Mouse (Mus musculus) Muller cell, postnatal 12 days (primary cell): Measurements from ENCODE around the gene Cracr2b.

Source experiments
- DNase-seq: peaks from one replicate; pipeline ENCODE4 v3.0.0-alpha.2; 2015; ENCODE audit errors: inconsistent ontology term

Gene Cracr2b

DNA sequence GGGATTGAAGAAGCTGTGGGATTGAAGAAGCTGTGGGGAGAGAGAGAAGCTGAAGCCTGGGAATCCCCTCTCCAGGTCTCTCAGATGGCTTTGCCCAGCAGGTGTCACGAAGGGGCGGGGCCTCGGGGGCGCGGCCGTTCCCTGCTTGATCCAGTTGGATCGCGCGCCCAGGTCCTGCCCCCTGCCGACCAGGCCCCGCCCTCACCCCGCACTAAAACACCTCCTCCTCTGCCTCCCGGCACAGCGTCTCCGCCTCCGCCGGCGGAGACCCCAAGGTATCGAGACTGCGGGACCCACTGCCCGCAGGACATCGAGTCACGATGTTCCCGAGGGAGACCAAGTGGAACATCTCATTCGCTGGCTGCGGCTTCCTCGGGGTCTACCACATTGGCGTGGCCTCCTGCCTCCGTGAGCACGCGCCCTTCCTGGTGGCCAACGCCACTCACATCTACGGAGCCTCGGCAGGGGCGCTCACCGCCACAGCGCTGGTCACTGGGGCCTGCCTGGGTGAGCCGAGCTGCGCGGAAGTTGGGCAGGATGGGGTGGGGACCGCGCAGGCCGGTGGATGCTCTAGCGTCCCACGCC, 5.8 kb upstream of the Cracr2b start, which contains the start of gene Pnpla2:
Gene Pnpla2 (plus strand): TSS at position 232 of the 585 bp plus-strand sequence.
- peak; percentile 97 for DNase-seq

DNA sequence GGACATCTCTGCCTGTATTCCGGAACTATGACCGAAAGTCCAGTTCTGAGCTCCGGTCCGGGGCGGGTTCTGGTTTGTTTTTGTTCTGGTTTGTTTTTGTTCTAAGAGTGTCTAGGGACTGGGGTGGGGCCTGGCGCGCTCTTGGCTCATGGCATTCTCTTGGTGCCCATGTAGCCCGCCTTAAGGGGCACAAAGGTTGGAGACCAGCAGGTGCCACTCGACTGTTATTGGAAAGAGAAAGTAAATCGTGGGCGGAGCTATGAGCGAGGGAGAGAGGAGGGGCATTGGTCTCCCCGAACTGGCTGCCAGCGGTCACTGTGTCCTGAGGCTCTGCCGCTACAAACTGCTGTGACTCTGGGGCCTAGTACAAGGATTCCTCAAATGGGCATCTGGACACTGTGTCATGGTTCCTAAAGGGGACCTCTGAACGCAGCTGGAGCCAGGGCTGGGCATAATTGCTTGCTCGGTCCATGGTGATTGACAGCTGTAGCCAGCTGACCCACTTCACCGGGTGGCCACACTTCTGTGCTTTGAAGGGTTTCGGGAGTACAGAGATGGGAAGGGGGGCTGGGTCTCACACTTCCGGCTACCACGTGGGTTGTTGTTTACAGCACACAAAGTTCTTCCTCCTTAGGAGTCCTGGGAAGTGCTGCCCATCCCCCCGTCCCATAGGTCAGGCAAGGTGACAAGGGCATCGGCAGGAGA, 5.1 kb upstream of the Cracr2b start:
- DNase-seq: peak; percentile 76

- no peak for DNase-seq
Measured at GRCm38 (mm10) chr7:141456739-141457138, 4.2 kb upstream of the Cracr2b start.

- DNase-seq: no peak
Measured at GRCm38 (mm10) chr7:141457236-141457635, 3.7 kb upstream of the Cracr2b start.

DNA sequence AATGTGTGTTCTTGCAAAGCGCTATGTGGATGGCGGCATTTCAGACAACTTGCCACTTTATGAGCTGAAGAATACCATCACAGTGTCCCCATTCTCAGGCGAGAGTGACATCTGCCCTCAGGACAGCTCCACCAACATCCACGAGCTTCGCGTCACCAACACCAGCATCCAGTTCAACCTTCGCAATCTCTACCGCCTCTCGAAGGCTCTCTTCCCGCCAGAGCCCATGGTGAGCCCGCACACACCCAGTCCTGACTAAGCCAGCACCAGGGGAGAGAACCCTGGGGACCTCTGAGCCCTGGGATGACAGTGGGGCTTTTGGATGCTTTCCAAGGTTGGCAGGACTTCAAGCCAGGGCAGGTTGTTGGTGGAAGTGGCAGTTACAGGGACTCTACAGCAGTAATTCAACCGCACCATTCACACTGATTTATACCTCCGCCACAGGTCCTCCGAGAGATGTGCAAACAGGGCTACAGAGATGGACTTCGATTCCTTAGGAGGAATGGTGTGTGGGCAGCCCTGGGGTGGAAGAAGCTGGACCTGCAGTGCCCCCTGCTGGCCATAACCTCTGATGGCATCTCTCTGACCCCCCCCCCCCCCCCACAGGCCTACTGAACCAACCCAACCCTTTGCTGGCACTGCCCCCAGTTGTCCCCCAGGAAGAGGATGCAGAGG, 2.8 kb upstream of the Cracr2b start:
- DNase-seq: no peak

GRCm38 (mm10) chr7:141458661-141459060, 2.2 kb upstream of the Cracr2b start:
- DNase-seq: no peak

DNA sequence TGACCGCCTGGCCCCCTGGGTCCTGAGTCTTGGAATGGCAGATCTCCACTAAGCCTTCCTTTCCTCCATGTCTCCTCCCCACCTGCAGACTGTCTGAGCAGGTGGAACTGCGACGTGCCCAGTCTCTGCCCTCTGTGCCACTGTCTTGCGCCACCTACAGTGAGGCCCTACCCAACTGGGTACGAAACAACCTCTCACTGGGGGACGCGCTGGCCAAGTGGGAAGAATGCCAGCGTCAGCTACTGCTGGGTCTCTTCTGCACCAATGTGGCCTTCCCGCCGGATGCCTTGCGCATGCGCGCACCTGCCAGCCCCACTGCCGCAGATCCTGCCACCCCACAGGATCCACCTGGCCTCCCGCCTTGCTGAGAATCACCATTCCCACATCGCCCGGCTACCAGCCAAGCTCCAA, 1.6 kb upstream of the Cracr2b start:
- no peak for DNase-seq

DNA sequence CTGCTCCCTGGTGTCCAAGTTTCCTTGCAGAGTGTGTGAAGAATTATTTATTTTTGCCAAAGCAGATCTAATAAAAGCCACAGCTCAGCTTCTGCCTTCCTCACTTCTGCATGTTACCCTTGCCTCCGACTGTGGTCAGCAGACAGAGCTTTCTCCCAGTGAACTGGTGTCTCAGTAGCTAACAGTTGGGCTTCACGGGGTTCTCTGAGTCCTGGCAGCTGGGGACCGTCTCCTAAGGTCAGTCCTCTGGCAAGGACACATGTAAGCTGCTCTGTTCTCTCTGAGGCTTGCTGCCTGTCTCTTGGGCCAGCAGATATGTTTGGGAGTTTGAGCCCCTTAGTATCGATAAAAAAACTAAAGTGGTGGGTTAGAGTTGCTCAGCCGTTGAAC, 898 bp upstream of the Cracr2b start:
- no peak for DNase-seq

GRCm38 (mm10) chr7:141461521-141462332, 833 bp downstream of the Cracr2b start:
- DNase-seq: no peak

DNA sequence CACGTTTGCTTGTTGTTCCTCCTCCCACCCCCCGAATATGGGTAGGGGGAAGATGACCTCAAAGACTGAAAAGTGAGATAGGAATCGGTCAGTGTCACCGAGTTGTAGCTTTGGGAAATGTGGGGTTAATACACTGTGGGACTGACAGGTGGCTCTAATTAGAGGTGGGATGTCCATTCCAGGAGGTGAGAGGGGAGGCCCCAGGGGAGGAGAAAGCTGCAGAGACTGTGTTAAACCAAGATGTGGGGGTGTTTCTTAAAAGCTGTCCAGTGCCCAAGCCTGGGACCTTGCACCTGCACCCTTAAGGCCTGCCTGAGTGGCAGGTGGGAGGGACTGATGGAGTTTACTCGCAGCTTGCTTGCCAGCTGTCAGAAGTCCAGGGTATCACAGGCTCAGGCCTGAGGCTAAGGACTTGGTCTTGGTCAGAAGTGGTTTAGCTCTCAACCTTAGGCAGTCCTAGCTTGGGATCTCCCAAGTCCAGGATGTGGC, 1.5 kb downstream of the Cracr2b start:
- DNase-seq: no peak

DNA sequence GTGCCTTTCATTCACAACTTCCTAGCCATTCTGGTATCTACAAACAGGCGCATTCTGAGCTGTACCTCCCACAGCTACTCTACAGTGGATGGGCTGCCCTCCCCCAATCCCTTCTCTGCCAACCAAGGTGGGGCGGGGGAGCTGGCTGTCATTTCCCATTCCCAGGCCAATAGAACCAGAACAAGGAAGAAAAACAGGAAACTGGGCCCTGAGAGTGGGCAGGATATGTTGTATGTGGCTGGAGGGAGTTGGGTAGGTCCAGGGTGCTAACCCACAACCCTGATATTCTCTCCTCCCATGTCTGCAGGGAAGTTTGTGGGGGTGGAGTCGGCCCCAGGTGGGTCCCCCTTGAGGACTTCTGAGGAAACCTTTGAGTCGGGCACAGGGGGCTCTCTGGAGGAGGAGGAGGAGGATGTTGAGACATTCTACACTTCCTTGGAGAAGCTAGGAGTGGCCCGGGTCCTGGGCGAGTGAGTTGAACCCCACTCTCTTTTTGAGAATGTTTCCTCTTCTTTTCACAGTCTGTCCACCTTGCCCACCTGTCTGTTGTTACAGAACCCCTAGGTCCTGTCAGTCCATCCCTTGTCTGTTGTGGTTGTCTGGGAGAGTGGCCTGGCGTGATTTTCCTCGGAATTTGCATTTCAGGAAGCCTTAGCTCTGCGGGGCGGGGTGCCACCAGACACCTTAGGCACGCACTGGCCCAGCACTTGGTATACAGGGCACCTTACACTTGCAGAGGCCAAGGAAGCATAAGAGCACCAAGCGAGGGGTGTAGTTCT, 3.1 kb downstream of the Cracr2b start:
- no peak for DNase-seq

DNA sequence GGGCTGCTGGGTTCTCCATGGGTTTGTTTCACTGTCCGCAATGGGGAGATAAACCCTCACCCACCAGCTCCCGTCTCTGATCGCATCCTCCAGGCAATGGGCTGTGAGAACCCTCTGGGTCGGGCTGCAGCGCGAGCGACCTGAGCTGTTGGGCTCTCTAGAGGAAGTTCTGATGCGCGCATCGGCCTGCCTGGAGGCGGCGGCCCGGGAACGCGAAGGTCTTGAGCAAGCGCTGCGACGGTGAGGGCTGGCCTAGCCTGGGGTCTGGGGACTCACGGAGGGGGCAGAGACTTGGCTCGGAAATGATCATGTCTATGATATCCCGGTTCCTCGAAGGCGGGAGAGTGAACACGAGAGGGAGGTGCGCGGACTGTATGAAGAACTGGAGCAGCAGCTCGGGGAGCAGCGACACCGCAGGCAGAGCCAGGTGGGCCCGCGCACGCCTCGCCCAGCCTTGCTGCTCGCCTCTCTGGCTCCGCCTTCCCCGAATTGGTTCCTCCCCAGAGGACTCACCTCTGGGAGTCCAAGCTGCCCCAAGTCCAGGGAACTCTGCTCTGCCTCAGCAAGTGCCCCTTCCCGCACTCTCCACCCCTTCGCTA, 3.8 kb downstream of the Cracr2b start:
- no peak for DNase-seq

- DNase-seq: no peak
Measured at GRCm38 (mm10) chr7:141465388-141466044, 4.6 kb downstream of the Cracr2b start.

GRCm38 (mm10) chr7:141466045-141466394, 5.1 kb downstream of the Cracr2b start:
- peak; percentile 55 for DNase-seq

DNA sequence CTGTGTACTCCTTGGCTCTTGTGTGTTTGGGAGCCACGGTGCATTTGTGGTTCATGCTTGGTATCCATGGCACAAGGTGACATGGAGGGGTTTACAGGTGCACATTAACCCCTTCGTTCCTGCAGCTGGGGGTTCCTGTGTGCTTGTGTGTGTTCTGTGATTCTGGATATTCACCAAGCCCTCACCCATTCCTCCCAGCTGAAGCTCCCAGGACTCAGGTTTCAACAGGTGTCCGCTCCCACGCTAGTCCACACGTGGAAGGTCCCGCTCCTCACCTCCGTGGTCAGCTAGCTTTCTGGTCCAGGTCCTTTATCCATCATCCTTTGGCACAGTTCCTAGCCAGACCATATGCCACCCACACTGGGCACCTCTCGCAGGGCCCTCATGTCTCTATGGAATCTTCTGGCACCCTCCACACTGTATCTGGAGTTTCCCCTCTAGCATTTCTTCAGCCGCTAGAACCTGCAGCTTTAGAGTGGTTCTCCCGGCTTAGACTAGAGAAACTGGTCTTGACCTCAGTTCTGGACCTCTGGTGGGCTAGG, 5.8 kb downstream of the Cracr2b start:
- DNase-seq: no peak

DNA sequence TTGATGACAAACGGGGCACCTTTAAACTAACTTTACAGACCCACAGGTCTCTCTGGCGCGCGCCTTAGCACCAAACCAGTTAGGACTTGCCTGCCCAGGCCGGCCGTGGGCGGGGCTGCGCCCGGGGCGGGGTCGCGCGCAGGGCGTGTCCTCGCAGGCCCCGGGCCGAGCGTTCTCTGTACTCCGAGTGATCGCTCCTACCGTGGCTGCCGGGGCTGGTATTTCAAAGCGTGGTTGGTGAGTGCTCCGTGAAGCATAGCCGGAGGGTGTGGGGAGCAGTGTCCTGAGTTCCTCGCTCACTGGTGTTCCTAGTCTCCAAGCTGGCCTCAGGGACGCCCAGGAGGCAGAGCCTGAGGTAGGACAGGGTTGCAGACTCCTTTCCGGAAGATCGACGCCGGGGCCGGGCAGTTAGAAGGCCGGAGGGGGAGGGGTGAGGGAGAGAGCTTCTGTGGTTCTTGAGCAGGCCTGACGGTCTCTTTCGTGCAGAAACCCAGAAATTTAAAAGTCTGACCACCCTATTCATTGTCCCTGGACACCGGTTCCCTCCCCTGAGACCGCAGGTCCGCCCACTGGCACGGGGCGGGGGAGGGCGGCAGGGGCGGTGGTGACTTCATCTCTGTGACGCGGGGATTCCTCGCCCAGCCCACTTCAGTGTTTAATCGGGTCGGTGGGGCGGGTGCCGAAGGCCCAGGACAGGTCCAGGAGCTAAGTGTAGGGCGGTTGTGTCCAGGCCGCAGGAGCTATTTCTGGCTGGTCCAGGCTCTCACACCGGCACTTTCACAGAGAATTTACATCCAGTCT, 6.5 kb downstream of the Cracr2b start, which contains the start of gene Cd151:
Gene Cd151 (plus strand): TSS at position 163 of the 801 bp plus-strand sequence.
- peak; percentile 97 for DNase-seq

- peak; percentile 68 for DNase-seq
Measured at GRCm38 (mm10) chr7:141468164-141468521, 7.2 kb downstream of the Cracr2b start.

- peak; percentile 89 for DNase-seq
Measured at GRCm38 (mm10) chr7:141468522-141469211, 7.8 kb downstream of the Cracr2b start.

DNA sequence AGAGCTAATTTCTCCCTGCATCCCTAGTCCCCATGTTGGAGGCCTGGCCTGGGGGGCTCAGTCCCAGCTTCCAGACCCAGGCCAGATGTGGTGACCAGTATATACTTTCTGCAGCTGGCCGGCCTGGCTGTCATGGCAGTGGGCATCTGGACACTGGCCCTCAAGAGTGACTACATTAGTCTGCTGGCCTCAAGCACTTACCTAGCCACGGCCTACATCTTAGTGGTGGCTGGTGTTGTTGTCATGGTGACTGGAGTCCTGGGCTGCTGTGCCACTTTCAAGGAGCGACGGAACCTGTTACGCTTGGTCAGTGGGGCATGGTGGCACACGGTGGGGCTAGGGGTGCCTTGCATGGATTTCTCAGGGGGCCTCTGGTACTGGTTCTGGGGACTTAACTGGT, 8.5 kb downstream of the Cracr2b start:
- DNase-seq: no peak
